Mouse (Mus musculus): Measurements from ENCODE around the gene Mettl14.

DNA sequence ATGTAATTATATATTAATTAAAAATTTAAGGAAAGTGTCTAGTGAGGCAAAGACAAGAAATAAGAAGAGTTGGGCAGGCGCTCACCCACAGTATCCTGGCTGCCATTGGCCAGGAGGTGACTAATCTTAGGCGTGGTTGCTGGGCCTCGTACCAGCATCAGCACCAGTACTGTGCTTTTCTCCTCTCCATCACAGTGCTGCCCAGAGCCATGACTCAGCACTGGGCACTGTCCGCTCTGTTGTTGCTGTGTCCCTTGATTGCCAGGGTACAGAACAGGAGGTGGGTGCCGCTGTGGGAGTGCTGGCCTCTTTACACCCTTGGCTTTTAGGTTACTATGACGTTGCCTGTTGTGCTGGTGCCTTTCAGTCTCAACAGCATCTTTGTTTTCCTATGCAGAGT lies 64.3 kb downstream of the Mettl14 start:
- TF ChIP-seq EP300 (IDR thresholded peaks at IDR 0.05; ENCODE audit: insufficient read depth, low read depth, low read length) (peak; percentile 90), POLR2A (IDR thresholded peaks at IDR 0.05; ENCODE audit: insufficient read depth, low read depth, low read length) (no peak)

Measured in heart, adult 2 months (tissue).